In the genomic region with DNA sequence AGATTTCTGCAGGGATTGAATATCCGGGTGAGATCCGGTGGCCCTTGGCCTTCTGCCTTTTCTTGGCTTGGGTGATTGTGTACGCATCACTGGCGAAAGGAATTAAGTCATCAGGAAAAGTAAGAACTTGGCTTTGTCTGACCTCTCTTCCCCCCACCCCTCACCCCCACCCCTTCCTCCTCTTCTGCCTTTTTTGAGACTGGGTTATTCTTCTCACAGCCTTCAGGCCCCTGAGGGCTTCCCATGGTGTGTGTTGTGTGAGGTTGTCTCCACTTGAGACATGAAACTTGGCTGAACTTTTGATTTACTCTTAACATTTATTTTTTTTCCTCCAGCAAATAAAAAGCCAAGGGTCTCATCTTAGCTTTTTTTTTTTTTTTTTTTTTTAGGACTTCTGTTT, we compare ENCODE assay signal across 23 mouse cellular contexts. TPM values are rescaled to one million over a fixed set of nuclear protein-coding genes. Genes with fewer than 3 reads are reported as not detected.
"Had no signal": no experiment of that assay in that cellular context is flagged by ENCODE, and none has a peak within 500 bp of the region (broad histone marks: within the 10 kb centered on the region; RNA-seq: fewer than 3 reads in every experiment).

No protein-coding gene starts in this region.

- H3K9me3 ChIP-seq: midbrain, embryonic 12.5 days; neural tube, embryonic 13.5 days; neural tube, embryonic 15.5 days had no signal

- H3K4me1 ChIP-seq: midbrain, embryonic 12.5 days; neural tube, embryonic 13.5 days; neural tube, embryonic 15.5 days had no signal

- H3K9ac ChIP-seq: lung, embryonic 14.5 days; midbrain, embryonic 12.5 days; neural tube, embryonic 13.5 days; neural tube, embryonic 15.5 days had no signal

- DNase-seq: lung, adult 18-20 months; lung, embryonic 14.5 days; lung, postnatal 10 days; lung, postnatal 4 days; midbrain, embryonic 14.5 days; retina, postnatal 1 day; right cerebral cortex, adult 18-20 months; right cerebral cortex, postnatal 25 days; right cerebral cortex, postnatal 4 days; spleen, adult 18-20 months; thymus, adult 18-20 months; thymus, postnatal 14 days; thymus, postnatal 36 days had no signal

- ATAC-seq: midbrain, embryonic 16.5 days had no signal

- H3K27me3 ChIP-seq: neural tube, embryonic 13.5 days; neural tube, embryonic 15.5 days had no signal

- H3K4me3 ChIP-seq: midbrain, embryonic 12.5 days; myocyte; neural tube, embryonic 13.5 days; neural tube, embryonic 15.5 days had no signal

- H3K36me3 ChIP-seq: midbrain, embryonic 12.5 days had no signal

- H3K27ac ChIP-seq: midbrain, embryonic 12.5 days; neural tube, embryonic 13.5 days; neural tube, embryonic 15.5 days had no signal

- H3K4me2 ChIP-seq: lung, embryonic 14.5 days; midbrain, embryonic 12.5 days; neural tube, embryonic 13.5 days; neural tube, embryonic 15.5 days had no signal

RNA-seq across cellular contexts. Expression of a gene that starts 20.1 kb away (rescaled TPM):
- polyA plus RNA-seq: lung, embryonic 14.5 days; lung, embryonic 16.5 days; myocyte; small intestine, adult 2 months; stomach, embryonic 14.5 days; stomach, embryonic 16.5 days; thymus, postnatal 0 days had no signal

RNA-seq across cellular contexts. Expression of a gene that starts 44.7 kb away (rescaled TPM):
- polyA plus RNA-seq: myocyte had no signal
